Mouse (Mus musculus) right cerebral cortex, adult 18-20 months (tissue): ENCODE results near the gene Actl11.

Experiments
- DNase-seq: peaks from one replicate; pipeline ENCODE4 v3.0.0; 2022; ENCODE audit warnings: mixed read lengths

The Actl11 gene

GRCm38 (mm10) chr9:107923021-107923420, 5.2 kb upstream of the Actl11 start:
- no peak for DNase-seq

GRCm38 (mm10) chr9:107923956-107924355, 4.3 kb upstream of the Actl11 start:
- no peak for DNase-seq

GRCm38 (mm10) chr9:107925251-107925650, 3.0 kb upstream of the Actl11 start:
- DNase-seq: no peak

GRCm38 (mm10) chr9:107926920-107927420, 1.3 kb upstream of the Actl11 start:
- no peak for DNase-seq

- DNase-seq: no peak
Measured at GRCm38 (mm10) chr9:107927749-107928148, 520 bp upstream of the Actl11 start.

- DNase-seq: no peak
Measured at GRCm38 (mm10) chr9:107932221-107932620, 4.0 kb downstream of the Actl11 start.

GRCm38 (mm10) chr9:107934146-107934545, 5.9 kb downstream of the Actl11 start:
- DNase-seq: peak; percentile 65

GRCm38 (mm10) chr9:107935374-107935773, 7.1 kb downstream of the Actl11 start, which contains the start of gene Camkv:
Camkv (plus strand) TSS chr9:107935674.
- no peak for DNase-seq

- DNase-seq: peak; percentile 72
Measured at GRCm38 (mm10) chr9:107935790-107936214, 7.5 kb downstream of the Actl11 start.

- DNase-seq: peak; percentile 65
Measured at GRCm38 (mm10) chr9:107936215-107936822, 8.1 kb downstream of the Actl11 start.

- no peak for DNase-seq
Measured at GRCm38 (mm10) chr9:107936831-107937230, 8.6 kb downstream of the Actl11 start.

GRCm38 (mm10) chr9:107947241-107948194, 19.2 kb downstream of the Actl11 start:
- peak; percentile 47 for DNase-seq

- DNase-seq: no peak
Measured at GRCm38 (mm10) chr9:107949184-107949921, 21.1 kb downstream of the Actl11 start.

- DNase-seq: no peak
Measured at GRCm38 (mm10) chr9:107949922-107950235, 21.6 kb downstream of the Actl11 start, which contains the start of gene Traip. Traip (plus strand) TSS chr9:107950136.

GRCm38 (mm10) chr9:107950460-107951355, 22.4 kb downstream of the Actl11 start:
- peak; percentile 93 for DNase-seq

- DNase-seq: no peak
Measured at GRCm38 (mm10) chr9:107955613-107956289, 27.5 kb downstream of the Actl11 start.

- no peak for DNase-seq
Measured at GRCm38 (mm10) chr9:107957141-107957540, 28.9 kb downstream of the Actl11 start.

GRCm38 (mm10) chr9:107959896-107960295, 31.6 kb downstream of the Actl11 start:
- DNase-seq: no peak

GRCm38 (mm10) chr9:107960928-107961327, 32.7 kb downstream of the Actl11 start:
- no peak for DNase-seq

- peak; percentile 94 for DNase-seq
Measured at GRCm38 (mm10) chr9:107961351-107961762, 33.1 kb downstream of the Actl11 start.

- peak; percentile 84 for DNase-seq
Measured at GRCm38 (mm10) chr9:107961881-107962280, 33.6 kb downstream of the Actl11 start.
